Mouse (Mus musculus): Measurements from ENCODE around the gene Grhl3. TPM values are rescaled to one million over a fixed set of nuclear protein-coding genes. Genes with fewer than 3 reads are reported as not detected.
A peak's percentile ranks its signal among the peaks of the same experiment; 100 is the strongest.

Gene Grhl3
- polyA plus RNA-seq, 1 experiment from 2014 or later = 7.1 TPM

DNA sequence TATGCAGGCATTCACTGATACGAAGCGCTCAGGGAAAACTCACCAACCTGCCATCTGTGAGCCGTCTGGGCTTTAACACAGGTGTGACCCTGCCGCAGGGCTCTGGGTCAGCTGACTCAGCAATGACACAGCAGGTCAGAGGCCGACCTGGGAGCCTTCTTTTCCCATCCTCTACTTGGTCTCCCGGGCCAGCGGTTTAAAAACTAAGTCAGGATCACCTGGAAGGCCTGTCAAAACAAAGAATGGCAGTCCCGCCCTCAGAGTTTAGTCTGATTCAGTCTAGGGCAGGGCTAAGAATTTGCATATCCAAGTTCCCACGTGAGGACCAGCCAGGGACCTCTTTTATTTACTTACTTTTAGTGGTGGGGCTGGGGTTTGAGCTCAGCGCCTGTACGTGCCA, 4.2 kb downstream of the Grhl3 start:
- H3K27me3 ChIP-seq (replicated peaks; ENCODE audit: control insufficient read depth, insufficient read depth, low read length) = peaks cover 40% of the 10 kb centered on the region
- H3K9ac ChIP-seq (ENCODE audit: low read length) = no peak overlapping the region
- DNase-seq (ENCODE audit: low spot score) (no peak), ATAC-seq (replicated peaks; ENCODE audit: low FRiP score, low TSS enrichment, low read depth) (no peak)
- peaks cover 39% of the 10 kb centered on the region for H3K4me1 ChIP-seq (replicated peaks; ENCODE audit: control insufficient read depth, insufficient read depth, low read length)
- H3K36me3 ChIP-seq (ENCODE audit: control insufficient read depth, insufficient read depth, low read length) = no peaks in the 10 kb centered on the region
- no peak overlapping the region for H3K4me3 ChIP-seq (ENCODE audit: low read depth, low read length)
- peak overlapping the region; percentile 60 for H3K4me2 ChIP-seq (ENCODE audit: low read length)
- 11% methylated on average over 11 of the region's 11 CpGs for WGBS
- H3K27ac ChIP-seq (ENCODE audit: low read depth) = no peak overlapping the region
- no peaks in the 10 kb centered on the region for H3K9me3 ChIP-seq (ENCODE audit: control insufficient read depth, low read length)

DNA sequence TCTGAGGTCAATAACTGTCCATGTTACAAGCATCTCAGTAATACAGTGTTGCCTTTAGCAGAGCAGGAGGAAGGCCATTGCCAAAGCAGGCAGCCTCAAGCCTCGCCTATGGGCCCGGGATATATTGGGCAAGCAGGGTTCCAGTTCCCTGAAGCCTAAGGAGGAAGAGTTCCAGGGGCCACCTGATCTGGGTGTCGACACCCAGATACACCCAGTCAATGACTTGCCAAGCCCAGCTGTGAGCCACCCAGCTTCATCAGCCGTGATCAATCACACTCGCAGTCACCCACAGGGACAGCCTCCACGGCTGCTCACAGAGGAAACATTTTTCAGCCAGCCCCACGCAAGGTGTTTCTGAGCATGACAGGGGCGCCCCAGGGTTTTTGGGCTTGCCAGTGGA, 5.9 kb downstream of the Grhl3 start:
- no peaks in the 10 kb centered on the region for H3K36me3 ChIP-seq (ENCODE audit: control insufficient read depth, insufficient read depth, low read length)
- H3K9me3 ChIP-seq (ENCODE audit: control insufficient read depth, low read length) = no peaks in the 10 kb centered on the region
- H3K4me2 ChIP-seq (ENCODE audit: low read length) = no peak overlapping the region
- WGBS = 65% methylated on average over 8 of the region's 8 CpGs
- peaks cover 28% of the 10 kb centered on the region for H3K27me3 ChIP-seq (replicated peaks; ENCODE audit: control insufficient read depth, insufficient read depth, low read length)
- DNase-seq (ENCODE audit: low spot score) (no peak), ATAC-seq (replicated peaks; ENCODE audit: low FRiP score, low TSS enrichment, low read depth) (no peak)
- H3K4me1 ChIP-seq (replicated peaks; ENCODE audit: control insufficient read depth, insufficient read depth, low read length) = peaks cover 31% of the 10 kb centered on the region
- no peak overlapping the region for H3K27ac ChIP-seq (ENCODE audit: low read depth)
- no peak overlapping the region for H3K9ac ChIP-seq (ENCODE audit: low read length)
- no peak overlapping the region for H3K4me3 ChIP-seq (ENCODE audit: low read depth, low read length)

DNA sequence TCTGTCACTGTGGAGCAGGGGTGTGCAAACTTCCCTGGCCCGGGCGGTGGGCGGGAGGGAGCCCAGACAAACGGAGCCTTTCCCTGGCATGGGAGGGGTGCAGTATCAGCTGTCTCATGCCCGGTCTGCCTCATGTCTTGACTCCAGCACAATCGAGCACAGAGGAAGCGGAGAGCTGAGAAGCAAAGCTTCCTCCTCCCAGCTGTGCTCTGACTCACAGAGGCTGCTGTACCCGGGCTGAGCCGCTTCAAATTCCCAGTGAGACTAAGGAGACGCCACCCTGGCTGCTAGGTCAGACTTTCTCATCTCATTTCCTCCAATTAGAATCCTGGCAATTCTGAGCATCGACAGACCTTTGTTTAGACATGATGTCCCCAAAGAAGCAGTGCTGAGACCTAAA, 6.4 kb downstream of the Grhl3 start:
- Histone ChIP-seq H3K4me2 (ENCODE audit: low read length) (no peak overlapping the region), H3K27me3 (replicated peaks; ENCODE audit: control insufficient read depth, insufficient read depth, low read length) (peaks cover 24% of the 10 kb centered on the region), H3K9ac (ENCODE audit: low read length) (no peak overlapping the region), H3K27ac (ENCODE audit: low read depth) (no peak overlapping the region), H3K9me3 (ENCODE audit: control insufficient read depth, low read length) (no peaks in the 10 kb centered on the region), H3K4me1 (replicated peaks; ENCODE audit: control insufficient read depth, insufficient read depth, low read length) (peaks cover 31% of the 10 kb centered on the region), H3K4me3 (ENCODE audit: low read depth, low read length) (no peak overlapping the region), H3K36me3 (ENCODE audit: control insufficient read depth, insufficient read depth, low read length) (no peaks in the 10 kb centered on the region)
- 25% methylated on average over 11 of the region's 11 CpGs for WGBS
- DNase-seq (ENCODE audit: low spot score) = no peak
- ATAC-seq (replicated peaks; ENCODE audit: low FRiP score, low TSS enrichment, low read depth) = no peak

DNA sequence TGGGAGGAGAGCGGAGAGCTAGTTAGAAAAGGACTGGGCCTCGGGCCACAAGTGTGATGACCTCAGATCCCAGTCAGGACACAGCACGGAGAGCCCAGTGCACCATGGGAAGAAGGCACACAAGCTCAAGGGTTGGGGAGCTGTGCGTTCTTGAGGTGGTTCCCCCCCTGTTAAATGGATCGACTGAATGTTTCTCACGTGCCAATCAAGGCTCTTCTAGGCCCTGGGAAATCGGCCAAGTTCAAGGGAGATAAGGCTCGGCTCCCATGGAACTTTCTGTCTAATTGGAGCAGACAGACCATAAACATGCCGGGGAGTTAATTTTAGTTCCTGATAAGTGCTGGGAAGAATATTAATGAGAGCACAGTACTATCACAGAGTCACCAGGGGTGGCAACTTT, 8.0 kb downstream of the Grhl3 start:
- Histone ChIP-seq H3K27ac (ENCODE audit: low read depth) (no peak overlapping the region), H3K27me3 (replicated peaks; ENCODE audit: control insufficient read depth, insufficient read depth, low read length) (peaks cover 12% of the 10 kb centered on the region; the same call in 1 of the 2 replicates), H3K9ac (ENCODE audit: low read length) (no peak overlapping the region), H3K4me3 (ENCODE audit: low read depth, low read length) (no peak overlapping the region), H3K9me3 (ENCODE audit: control insufficient read depth, low read length) (no peaks in the 10 kb centered on the region), H3K36me3 (ENCODE audit: control insufficient read depth, insufficient read depth, low read length) (no peaks in the 10 kb centered on the region), H3K4me2 (ENCODE audit: low read length) (no peak overlapping the region), H3K4me1 (replicated peaks; ENCODE audit: control insufficient read depth, insufficient read depth, low read length) (peaks cover 22% of the 10 kb centered on the region)
- ATAC-seq (replicated peaks; ENCODE audit: low FRiP score, low TSS enrichment, low read depth) = no peak
- 58% methylated on average over 9 of the region's 9 CpGs for WGBS
- no peak for DNase-seq (ENCODE audit: low spot score)

DNA sequence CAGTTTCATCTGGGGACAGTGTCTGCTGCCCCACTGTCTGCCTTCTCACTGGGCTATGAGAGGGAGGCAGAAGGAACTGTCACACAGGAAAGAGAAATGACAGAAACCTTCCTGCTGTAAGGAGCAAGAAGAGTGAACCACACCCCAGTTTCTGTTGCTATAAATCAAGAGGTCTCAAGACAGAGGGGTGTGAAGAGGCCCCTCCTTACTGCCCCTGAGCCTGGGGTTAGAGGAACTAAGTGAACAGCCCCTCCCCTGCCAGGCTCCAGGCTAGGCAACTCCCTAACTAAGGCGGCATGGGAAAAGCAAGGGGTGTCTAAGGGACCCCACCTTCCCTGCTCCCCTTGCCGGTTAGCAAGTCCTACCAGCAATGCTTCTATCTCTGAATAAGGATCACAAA, 9.6 kb downstream of the Grhl3 start:
- H3K27me3 ChIP-seq (replicated peaks; ENCODE audit: control insufficient read depth, insufficient read depth, low read length) = 0 out of 2 replicates have a peak, but pooled peaks cover 3% of the 10 kb centered on the region
- no peak overlapping the region for H3K4me2 ChIP-seq (ENCODE audit: low read length)
- 8% methylated on average over 2 of the region's 2 CpGs for WGBS

DNA sequence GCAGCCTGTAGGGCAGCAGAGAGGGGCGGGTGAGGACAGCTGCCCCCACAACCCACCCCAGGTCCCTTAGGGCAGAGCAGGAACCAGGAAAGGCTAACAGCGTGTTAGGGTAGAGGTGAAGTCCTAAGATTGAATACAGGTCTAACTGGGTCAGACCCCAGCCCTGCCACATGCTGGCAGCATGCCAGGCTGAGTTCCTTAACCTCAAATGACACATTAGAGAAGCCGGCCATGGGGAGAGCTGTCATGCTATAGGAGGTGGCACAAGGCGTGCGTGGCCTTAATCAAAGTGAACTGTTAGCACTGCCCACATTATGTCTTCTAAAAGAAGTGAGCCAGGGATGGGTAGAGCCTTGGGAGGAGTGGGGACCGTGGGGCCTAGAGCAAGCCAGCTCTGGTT, 24.1 kb downstream of the Grhl3 start:
- H3K4me1 ChIP-seq (replicated peaks; ENCODE audit: control insufficient read depth, insufficient read depth, low read length) = peaks cover 52% of the 10 kb centered on the region
- 71% methylated on average over 6 of the region's 6 CpGs for WGBS
- ATAC-seq (replicated peaks; ENCODE audit: low FRiP score, low TSS enrichment, low read depth) = no peak

More for the DNA sequence above, 9.6 kb downstream of the Grhl3 start:
- Histone ChIP-seq H3K36me3 (ENCODE audit: control insufficient read depth, insufficient read depth, low read length) (no peaks in the 10 kb centered on the region), H3K27ac (ENCODE audit: low read depth) (0 out of 2 replicates have a peak overlapping the region, but pooled peaks have one; percentile 11), H3K4me1 (replicated peaks; ENCODE audit: control insufficient read depth, insufficient read depth, low read length) (peaks cover 9% of the 10 kb centered on the region), H3K9ac (ENCODE audit: low read length) (no peak overlapping the region), H3K4me3 (ENCODE audit: low read depth, low read length) (no peak overlapping the region), H3K9me3 (ENCODE audit: control insufficient read depth, low read length) (no peaks in the 10 kb centered on the region)
- DNase-seq (ENCODE audit: low spot score) (no peak), ATAC-seq (replicated peaks; ENCODE audit: low FRiP score, low TSS enrichment, low read depth) (no peak)

DNA sequence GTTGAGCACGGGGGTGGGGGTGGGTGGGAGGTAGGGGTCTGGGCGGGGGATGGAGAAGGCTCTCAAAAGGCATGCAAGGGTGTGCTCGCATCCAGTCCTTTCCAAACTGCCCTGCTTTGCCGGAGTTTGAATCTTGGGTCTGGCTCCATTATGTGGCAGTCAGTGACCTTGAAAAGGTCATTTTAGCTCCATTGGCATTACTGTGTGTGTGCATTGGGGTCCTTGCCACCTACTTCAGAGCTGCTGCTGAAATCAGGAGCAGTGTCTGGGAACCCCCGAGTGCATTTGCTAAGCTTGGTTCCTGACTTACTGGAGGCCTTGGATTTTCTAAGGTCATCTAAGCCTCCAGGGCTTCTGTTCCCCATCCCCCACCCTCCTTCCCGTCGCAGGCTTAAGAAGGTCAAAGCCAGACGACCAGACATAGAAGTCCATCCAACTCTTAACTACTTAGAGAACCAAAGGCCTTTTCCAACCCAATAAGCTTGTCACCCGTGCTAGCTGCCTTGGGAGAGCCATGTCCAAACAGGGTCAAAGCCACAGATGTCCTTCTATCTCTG, 24.8 kb downstream of the Grhl3 start:
- no peak for ATAC-seq (replicated peaks; ENCODE audit: low FRiP score, low TSS enrichment, low read depth)
- Histone ChIP-seq H3K27ac (ENCODE audit: low read depth) (no peak overlapping the region), H3K27me3 (replicated peaks; ENCODE audit: control insufficient read depth, insufficient read depth, low read length) (no peaks in the 10 kb centered on the region), H3K36me3 (ENCODE audit: control insufficient read depth, insufficient read depth, low read length) (no peaks in the 10 kb centered on the region), H3K4me3 (ENCODE audit: low read depth, low read length) (no peak overlapping the region), H3K4me1 (replicated peaks; ENCODE audit: control insufficient read depth, insufficient read depth, low read length) (peaks cover 52% of the 10 kb centered on the region), H3K9me3 (ENCODE audit: control insufficient read depth, low read length) (no peaks in the 10 kb centered on the region), H3K9ac (ENCODE audit: low read length) (no peak overlapping the region), H3K4me2 (ENCODE audit: low read length) (no peak overlapping the region)
- WGBS = 32% methylated on average over 9 of the region's 9 CpGs
- DNase-seq (ENCODE audit: low spot score) = no peak

More for the DNA sequence above, 24.1 kb downstream of the Grhl3 start:
- no peak for DNase-seq (ENCODE audit: low spot score)
- no peak overlapping the region for H3K4me2 ChIP-seq (ENCODE audit: low read length)
- H3K4me3 ChIP-seq (ENCODE audit: low read depth, low read length) = no peak overlapping the region
- H3K9me3 ChIP-seq (ENCODE audit: control insufficient read depth, low read length) = no peaks in the 10 kb centered on the region
- no peak overlapping the region for H3K27ac ChIP-seq (ENCODE audit: low read depth)
- H3K36me3 ChIP-seq (ENCODE audit: control insufficient read depth, insufficient read depth, low read length) = no peaks in the 10 kb centered on the region
- H3K27me3 ChIP-seq (replicated peaks; ENCODE audit: control insufficient read depth, insufficient read depth, low read length) = no peaks in the 10 kb centered on the region
- no peak overlapping the region for H3K9ac ChIP-seq (ENCODE audit: low read length)

DNA sequence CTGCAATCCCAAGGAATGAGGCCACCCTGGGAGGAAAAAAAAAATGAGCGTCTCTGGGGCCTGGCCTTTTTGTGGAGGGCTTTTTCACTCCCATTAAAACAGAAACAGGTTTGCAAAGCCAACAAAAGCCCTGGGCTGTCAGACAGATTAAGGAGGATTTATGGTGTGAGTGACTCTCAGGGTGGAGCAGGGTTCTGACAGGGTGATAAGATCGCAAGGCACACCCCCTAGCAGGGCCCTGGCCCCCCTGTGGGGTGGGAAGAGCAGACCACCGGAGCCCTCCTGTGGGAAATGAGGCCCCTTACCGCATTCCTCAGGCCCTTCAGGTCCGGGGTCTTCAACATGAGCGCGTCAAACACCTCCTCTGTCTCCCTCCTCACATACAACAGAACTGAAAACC, 25.3 kb downstream of the Grhl3 start:
- peaks cover 52% of the 10 kb centered on the region for H3K4me1 ChIP-seq (replicated peaks; ENCODE audit: control insufficient read depth, insufficient read depth, low read length)
- H3K36me3 ChIP-seq (ENCODE audit: control insufficient read depth, insufficient read depth, low read length) = no peaks in the 10 kb centered on the region
- H3K4me3 ChIP-seq (ENCODE audit: low read depth, low read length) = no peak overlapping the region
- DNase-seq (ENCODE audit: low spot score) (no peak), ATAC-seq (replicated peaks; ENCODE audit: low FRiP score, low TSS enrichment, low read depth) (0 out of 2 replicates have a peak, but pooled peaks have one; percentile 10)
- 15% methylated on average over 7 of the region's 7 CpGs for WGBS
- no peak overlapping the region for H3K9ac ChIP-seq (ENCODE audit: low read length)
- H3K4me2 ChIP-seq (ENCODE audit: low read length) = no peak overlapping the region
- no peaks in the 10 kb centered on the region for H3K27me3 ChIP-seq (replicated peaks; ENCODE audit: control insufficient read depth, insufficient read depth, low read length)
- peak overlapping the region; percentile 44; the same call in 1 of the 2 replicates for H3K27ac ChIP-seq (ENCODE audit: low read depth)
- H3K9me3 ChIP-seq (ENCODE audit: control insufficient read depth, low read length) = no peaks in the 10 kb centered on the region

DNA sequence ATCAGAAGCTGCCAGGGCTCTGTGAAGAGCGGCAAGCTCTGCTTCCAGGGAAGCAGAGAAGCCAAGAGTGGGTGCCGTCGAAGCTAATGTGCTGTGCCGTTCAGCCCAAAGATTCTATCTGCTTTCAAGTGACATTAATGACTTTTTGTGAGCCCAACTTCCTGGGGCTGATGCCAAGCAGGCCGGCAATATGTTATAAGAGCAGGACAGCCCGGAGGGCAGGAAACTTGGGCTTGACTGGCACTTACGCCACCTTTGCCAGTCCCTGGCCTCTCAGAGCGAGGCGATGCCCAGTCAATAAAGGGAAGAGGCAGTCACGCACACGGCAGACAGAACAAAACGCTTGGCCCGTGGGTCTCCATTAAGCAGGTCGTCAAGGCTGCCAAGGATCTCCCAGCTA, 25.9 kb downstream of the Grhl3 start:
- H3K9me3 ChIP-seq (ENCODE audit: control insufficient read depth, low read length) = no peaks in the 10 kb centered on the region
- H3K4me2 ChIP-seq (ENCODE audit: low read length) = no peak overlapping the region
- H3K4me3 ChIP-seq (ENCODE audit: low read depth, low read length) = no peak overlapping the region
- H3K4me1 ChIP-seq (replicated peaks; ENCODE audit: control insufficient read depth, insufficient read depth, low read length) = peaks cover 50% of the 10 kb centered on the region
- H3K27me3 ChIP-seq (replicated peaks; ENCODE audit: control insufficient read depth, insufficient read depth, low read length) = no peaks in the 10 kb centered on the region
- H3K9ac ChIP-seq (ENCODE audit: low read length) = no peak overlapping the region
- no peaks in the 10 kb centered on the region for H3K36me3 ChIP-seq (ENCODE audit: control insufficient read depth, insufficient read depth, low read length)
- 48% methylated on average over 14 of the region's 14 CpGs for WGBS
- ATAC-seq (replicated peaks; ENCODE audit: low FRiP score, low TSS enrichment, low read depth) = no peak
- no peak for DNase-seq (ENCODE audit: low spot score)
- H3K27ac ChIP-seq (ENCODE audit: low read depth) = peak overlapping the region; percentile 44; the same call in 1 of the 2 replicates
